Mouse (Mus musculus) cortical plate, adult 2 months (tissue): ENCODE results near the gene Trim41. TPM values are rescaled to one million over a fixed set of nuclear protein-coding genes. Genes with fewer than 3 reads are reported as not detected.
"Not testable (repeated sequence)": the region's sequence is repeated elsewhere in the genome, so short reads cannot be mapped to it uniquely, and the experiment has no call there.

ENCODE experiments used
- H3K27ac ChIP-seq: fragments of 200-500 bp; 2 replicates; pipeline ENCODE4 v1.5.1; 2012; ENCODE audit warnings: low read length, control low read depth, inconsistent platforms; ENCODE audit not compliant: insufficient read depth
- H3K4me1 ChIP-seq: fragments of 200-500 bp; 2 replicates; pipeline ENCODE4 v1.6.1; 2011; ENCODE audit warnings: low read length; ENCODE audit not compliant: control insufficient read depth, insufficient read depth
- H3K4me3 ChIP-seq: fragments of 200-500 bp; 2 replicates; pipeline ENCODE4 v1.5.1; 2011; ENCODE audit warnings: mild to moderate bottlenecking, low read length, control low read depth; ENCODE audit not compliant: insufficient read depth
- CTCF ChIP-seq: fragments of 200-500 bp; IDR thresholded peaks from 2 replicates; pipeline ENCODE4 v1.5.1; 2011; ENCODE audit warnings: mild to moderate bottlenecking, control low read depth, low read length; ENCODE audit not compliant: insufficient read depth; ENCODE audit errors: extremely low read depth
- POLR2A ChIP-seq: fragments of 200-500 bp; IDR thresholded peaks from 2 replicates; pipeline ENCODE4 v1.6.1; 2011; ENCODE audit warnings: mild to moderate bottlenecking, low read length, control low read depth; ENCODE audit not compliant: insufficient read depth; ENCODE audit errors: extremely low read depth
- polyA plus RNA-seq: library from polyadenylated mRNA; depleted of rRNA; stranded (reverse); fragments of >200 nt; gene quantifications from 2 replicates; pipeline ENCODE4 v1.2.3, GENCODE M21; 2012

The Trim41 gene
- polyA plus RNA-seq, 1 experiment: 43.1 TPM

GRCm38 (mm10) chr11:48824311-48824830 is 7.2 kb upstream of the Trim41 start:
- Histone ChIP-seq H3K4me1 (no peaks in the 10 kb centered on the region), H3K27ac (no peak overlapping the region), H3K4me3 (peak overlapping the region; percentile 12; the same call in 1 of the 2 replicates)
- no peak for TF ChIP-seq POLR2A
- no peak for TF ChIP-seq CTCF

GRCm38 (mm10) chr11:48823536-48823972 is 6.4 kb upstream of the Trim41 start:
- no peaks in the 10 kb centered on the region for H3K4me1 ChIP-seq
- H3K4me3 ChIP-seq: peak overlapping the region; percentile 12
- no peak overlapping the region for H3K27ac ChIP-seq
- TF ChIP-seq POLR2A (no peak), CTCF (no peak)

GRCm38 (mm10) chr11:48822768-48823512 is 5.8 kb upstream of the Trim41 start:
- H3K4me3 ChIP-seq: no peak overlapping the region
- H3K27ac ChIP-seq: no peak overlapping the region
- TF ChIP-seq POLR2A (no peak), CTCF (no peak)
- no peaks in the 10 kb centered on the region for H3K4me1 ChIP-seq

- H3K4me1 ChIP-seq, H3K27ac ChIP-seq, H3K4me3 ChIP-seq: not testable (repeated sequence)
These were observed 4.1 kb upstream of the Trim41 start for GRCm38 (mm10) chr11:48821299-48821698.

- Histone ChIP-seq H3K4me3 (no peak overlapping the region), H3K27ac (no peak overlapping the region), H3K4me1 (peaks cover 6% of the 10 kb centered on the region)
- TF ChIP-seq CTCF: no peak
- TF ChIP-seq POLR2A: no peak
These were observed 3.1 kb upstream of the Trim41 start for GRCm38 (mm10) chr11:48820308-48820674.

- H3K4me3 ChIP-seq: no peak overlapping the region
- TF ChIP-seq POLR2A (no peak), CTCF (no peak)
- peaks cover 6% of the 10 kb centered on the region for H3K4me1 ChIP-seq
- no peak overlapping the region for H3K27ac ChIP-seq
These were observed 2.6 kb upstream of the Trim41 start for GRCm38 (mm10) chr11:48819614-48820307.

- TF ChIP-seq POLR2A (no peak), CTCF (no peak)
- peak overlapping the region; percentile 82 for H3K4me3 ChIP-seq
- H3K4me1 ChIP-seq: peaks cover 6% of the 10 kb centered on the region
- H3K27ac ChIP-seq: no peak overlapping the region
These were observed 1.2 kb upstream of the Trim41 start for GRCm38 (mm10) chr11:48818346-48818745.

GRCm38 (mm10) chr11:48817794-48818193 is 641 bp upstream of the Trim41 start:
- peaks cover 6% of the 10 kb centered on the region for H3K4me1 ChIP-seq
- no peak for TF ChIP-seq POLR2A
- no peak for TF ChIP-seq CTCF

GRCm38 (mm10) chr11:48816281-48816781 is 822 bp downstream of the Trim41 start:
- TF ChIP-seq POLR2A (no peak), CTCF (no peak)
- H3K4me1 ChIP-seq: peaks cover 6% of the 10 kb centered on the region
- H3K4me3 ChIP-seq: peak overlapping the region; percentile 82
- no peak overlapping the region for H3K27ac ChIP-seq

More at GRCm38 (mm10) chr11:48817794-48818193, 641 bp upstream of the Trim41 start:
- H3K4me3 ChIP-seq: peak overlapping the region; percentile 82
- H3K27ac ChIP-seq: no peak overlapping the region
